Mouse (Mus musculus) neural tube, embryonic 11.5 days (tissue): ENCODE measurements at regions not wholly inside any gene's neighbourhood (a gene's known extent, or its start where the extent isn't known, plus 50 kb on each side); places are given as distances from the start of the nearest gene placed in this dataset.
A peak's percentile ranks its signal among the peaks of the same experiment; 100 is the strongest.

Experiments used
- ATAC-seq: fragments of 200-750 bp; cut with Nextera tagmentation; 2 replicates; pipeline ENCODE4 v1.8.0; 2017; ENCODE audit warnings: moderate number of reproducible peaks, mild to moderate bottlenecking, moderate TSS enrichment, moderate library complexity; ENCODE audit not compliant: insufficient read depth, low FRiP score, low TSS enrichment
- DNase-seq: peaks from one replicate; pipeline ENCODE4 v3.0.0-alpha.2; 2015; ENCODE audit warnings: low spot score
- H3K27ac ChIP-seq: fragments of 300-500 bp; sonication (generic); 2 replicates; pipeline ENCODE4 v1.5.1; 2014; ENCODE audit warnings: low read depth, mild to moderate bottlenecking, low read length
- H3K27me3 ChIP-seq: fragments of 300-500 bp; sonication (generic); 2 replicates; pipeline ENCODE4 v1.6.1; 2014; ENCODE audit warnings: mild to moderate bottlenecking, low read length, mixed read lengths; ENCODE audit not compliant: control insufficient read depth, insufficient read depth
- H3K36me3 ChIP-seq: fragments of 300-500 bp; sonication (generic); 2 replicates; pipeline ENCODE4 v1.6.1; 2014; ENCODE audit warnings: mild to moderate bottlenecking, low read length, moderate library complexity, mixed read lengths; ENCODE audit not compliant: control insufficient read depth, insufficient read depth
- H3K4me1 ChIP-seq: fragments of 300-500 bp; sonication (generic); 2 replicates; pipeline ENCODE4 v1.6.1; 2014; ENCODE audit warnings: low read length, mixed read lengths; ENCODE audit not compliant: control insufficient read depth, insufficient read depth
- H3K4me2 ChIP-seq: fragments of 300-500 bp; sonication (generic); 2 replicates; pipeline ENCODE4 v1.6.1; 2014; ENCODE audit warnings: low read depth, mild to moderate bottlenecking, moderate library complexity
- H3K4me3 ChIP-seq: fragments of 300-500 bp; sonication (generic); 2 replicates; pipeline ENCODE4 v1.5.1; 2014; ENCODE audit warnings: low read depth, low read length
- H3K9ac ChIP-seq: fragments of 300-500 bp; sonication (generic); 2 replicates; pipeline ENCODE4 v1.6.1; 2014; ENCODE audit warnings: mild to moderate bottlenecking, low read length
- H3K9me3 ChIP-seq: fragments of 300-500 bp; sonication (generic); 2 replicates; pipeline ENCODE4 v1.6.1; 2016; ENCODE audit warnings: low read length; ENCODE audit not compliant: control insufficient read depth
- WGBS: fragments of 180-500 bp; shearing (Covaris S2); extraction: QIAGEN DNeasy Blood & Tissue Kit; methylation state at CpG from one replicate; pipeline ENCODE4 v1.1.7; 2014; 5-methylcytosine and 5-hydroxymethylcytosine counted together

DNA sequence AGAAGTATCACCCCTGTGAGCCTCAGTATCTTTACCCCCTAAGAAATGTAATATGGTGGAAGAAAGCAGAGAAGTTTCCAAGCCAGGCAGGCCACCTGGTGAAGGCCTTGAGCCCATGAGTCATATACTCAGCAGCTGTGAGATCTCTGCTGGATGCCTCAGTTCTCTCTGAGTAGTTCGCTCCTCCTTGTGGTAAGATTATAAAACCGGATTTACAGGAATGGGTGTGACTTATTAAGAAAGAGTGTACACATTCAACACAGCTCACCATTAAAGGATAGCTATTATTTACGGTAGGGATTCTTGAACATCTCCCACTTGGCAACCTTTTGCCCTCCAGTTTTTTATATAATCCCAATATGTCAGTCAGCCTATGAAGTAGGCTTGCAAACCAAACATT, 165.2 kb upstream of the Chl1 start:
- Histone ChIP-seq H3K27me3 (no peaks in the 10 kb centered on the region), H3K36me3 (no peaks in the 10 kb centered on the region), H3K4me2 (no peak overlapping the region), H3K4me1 (no peaks in the 10 kb centered on the region), H3K4me3 (no peak overlapping the region), H3K9me3 (no peaks in the 10 kb centered on the region), H3K9ac (no peak overlapping the region), H3K27ac (no peak overlapping the region)
- DNase-seq (no peak), ATAC-seq (no peak)
- WGBS: 81% methylated on average over 3 of the region's 3 CpGs

DNA sequence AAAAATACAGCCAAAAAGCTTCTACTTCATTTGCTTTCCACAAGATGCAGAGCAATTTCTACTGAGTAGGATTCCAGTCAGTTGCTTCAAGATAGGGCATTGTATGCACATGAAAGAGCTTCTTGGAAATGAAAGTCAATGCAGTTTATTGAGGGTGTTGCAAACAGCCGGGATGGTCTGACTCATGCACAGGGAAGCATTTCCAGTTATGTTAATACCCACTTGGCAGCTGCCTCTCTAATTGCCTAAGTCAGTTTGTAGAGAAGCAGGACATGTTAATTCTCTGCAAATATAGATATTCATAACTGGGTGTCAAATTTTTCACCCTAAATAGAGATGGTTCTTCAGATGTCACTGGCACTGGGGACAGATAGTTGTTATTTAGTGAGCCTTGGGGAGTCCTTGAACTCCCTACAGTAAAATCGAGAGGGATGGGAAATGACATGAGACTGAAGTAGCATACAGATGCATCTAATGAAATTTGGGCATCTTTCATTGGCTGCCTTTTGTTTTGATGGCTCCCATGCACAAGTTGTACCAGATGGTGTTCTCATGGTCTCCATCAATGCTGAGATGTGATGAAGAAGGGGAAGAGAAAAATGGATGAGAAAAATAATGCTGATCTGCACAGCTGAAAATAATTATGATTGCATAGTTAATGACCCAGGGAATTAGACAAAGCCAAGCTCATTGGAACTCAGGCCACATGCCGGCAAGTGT, 157.8 kb upstream of the Chl1 start:
- 0 out of 2 replicates have a peak, but pooled peaks have one; percentile 13 for ATAC-seq
- no peak overlapping the region for H3K27ac ChIP-seq
- peak; percentile 15 for DNase-seq

DNA sequence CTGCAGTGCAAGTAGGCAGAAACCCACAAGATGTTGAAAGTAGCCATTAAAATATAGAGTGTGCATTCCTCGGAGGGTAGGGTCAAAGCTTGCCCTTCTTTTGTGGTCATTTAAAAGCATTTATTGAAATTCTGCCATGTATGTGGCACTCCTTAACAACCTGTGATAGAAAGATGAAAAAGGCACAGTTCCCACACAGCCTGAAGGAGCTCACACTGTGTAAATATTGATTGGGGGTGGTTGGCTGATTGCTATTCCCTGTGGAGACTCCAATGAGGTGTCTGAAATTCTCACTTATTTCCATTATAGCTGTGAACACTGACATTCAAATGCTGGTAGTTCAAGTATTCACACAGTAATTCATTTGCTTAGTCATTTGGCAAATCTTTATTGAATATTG, 157.0 kb upstream of the Chl1 start:
- H3K27ac ChIP-seq: no peak overlapping the region
- no peaks in the 10 kb centered on the region for H3K4me1 ChIP-seq
- no peaks in the 10 kb centered on the region for H3K27me3 ChIP-seq
- no peaks in the 10 kb centered on the region for H3K36me3 ChIP-seq
- H3K9me3 ChIP-seq: no peaks in the 10 kb centered on the region
- DNase-seq: no peak
- WGBS: 74% methylated on average over 1 of the region's 1 CpGs
- no peak for ATAC-seq
- H3K4me3 ChIP-seq: no peak overlapping the region
- no peak overlapping the region for H3K4me2 ChIP-seq
- no peak overlapping the region for H3K9ac ChIP-seq

More for the DNA sequence above, 157.8 kb upstream of the Chl1 start:
- no peaks in the 10 kb centered on the region for H3K27me3 ChIP-seq
- H3K9ac ChIP-seq: no peak overlapping the region
- H3K4me1 ChIP-seq: no peaks in the 10 kb centered on the region
- H3K4me2 ChIP-seq: no peak overlapping the region
- no peak overlapping the region for H3K4me3 ChIP-seq
- 70% methylated on average over 3 of the region's 3 CpGs for WGBS
- H3K36me3 ChIP-seq: no peaks in the 10 kb centered on the region
- H3K9me3 ChIP-seq: no peaks in the 10 kb centered on the region

DNA sequence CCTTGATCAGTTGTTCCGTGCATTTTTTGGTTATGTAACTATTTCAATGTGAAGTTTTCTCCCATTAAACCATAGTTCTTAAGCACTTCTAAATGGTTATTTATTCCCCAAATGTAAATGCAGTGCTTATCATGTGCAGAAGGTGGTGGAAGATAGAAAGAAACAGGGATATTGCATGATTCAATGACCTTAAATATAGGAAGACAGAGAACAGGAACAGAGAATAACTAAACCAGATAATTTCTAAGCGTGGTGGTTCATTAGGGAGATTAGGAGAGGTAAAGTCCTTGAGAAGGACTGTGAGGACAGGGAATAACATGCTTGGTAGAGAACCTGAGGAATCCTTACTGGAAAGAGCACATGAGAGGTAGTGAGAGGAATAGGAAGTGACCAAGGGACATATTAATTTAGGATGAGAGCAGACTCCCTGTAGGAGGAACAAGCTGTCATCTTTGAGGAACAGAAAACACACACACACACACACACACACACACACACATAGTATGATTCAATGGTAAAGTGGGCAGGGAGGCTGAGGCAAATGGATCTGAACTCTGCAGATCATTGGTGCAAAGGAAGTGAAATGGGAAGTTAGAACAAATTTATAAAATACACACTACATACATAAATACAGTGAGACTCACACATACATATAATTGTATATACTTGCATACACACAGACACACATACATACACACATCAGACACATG, 143.4 kb upstream of the Chl1 start:
- Histone ChIP-seq H3K9ac (no peak overlapping the region), H3K36me3 (no peaks in the 10 kb centered on the region), H3K4me1 (no peaks in the 10 kb centered on the region), H3K4me3 (no peak overlapping the region), H3K27ac (no peak overlapping the region), H3K9me3 (no peaks in the 10 kb centered on the region), H3K27me3 (no peaks in the 10 kb centered on the region), H3K4me2 (no peak overlapping the region)
- ATAC-seq (no peak), DNase-seq (no peak)
- WGBS: 85% methylated on average over 2 of the region's 2 CpGs

DNA sequence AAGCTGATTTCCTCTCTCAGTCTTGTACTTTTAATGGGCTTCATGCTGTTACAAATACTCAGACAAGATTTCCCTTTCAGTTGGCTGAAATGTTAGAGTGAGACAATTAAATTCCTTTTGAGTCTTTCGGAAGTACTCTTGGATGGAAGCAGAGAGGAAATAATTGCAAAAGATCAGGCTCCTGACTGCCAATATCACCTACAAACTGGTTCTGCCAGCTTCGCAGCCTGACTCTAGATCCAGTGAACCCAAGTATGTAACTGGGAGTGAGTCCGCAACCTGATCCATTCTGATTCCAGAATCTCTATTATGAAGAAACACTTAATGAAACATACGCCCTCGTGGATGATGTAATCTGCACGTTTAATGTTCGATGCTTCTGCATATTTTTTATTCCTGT, 135.4 kb upstream of the Chl1 start:
- H3K36me3 ChIP-seq: no peaks in the 10 kb centered on the region
- no peak overlapping the region for H3K9ac ChIP-seq
- DNase-seq (no peak), ATAC-seq (no peak)
- H3K27me3 ChIP-seq: no peaks in the 10 kb centered on the region
- H3K4me2 ChIP-seq: no peak overlapping the region
- no peak overlapping the region for H3K27ac ChIP-seq
- WGBS: 89% methylated on average over 7 of the region's 7 CpGs
- H3K4me3 ChIP-seq: no peak overlapping the region
- H3K9me3 ChIP-seq: no peaks in the 10 kb centered on the region
- no peaks in the 10 kb centered on the region; the same call in 1 of the 2 replicates for H3K4me1 ChIP-seq

DNA sequence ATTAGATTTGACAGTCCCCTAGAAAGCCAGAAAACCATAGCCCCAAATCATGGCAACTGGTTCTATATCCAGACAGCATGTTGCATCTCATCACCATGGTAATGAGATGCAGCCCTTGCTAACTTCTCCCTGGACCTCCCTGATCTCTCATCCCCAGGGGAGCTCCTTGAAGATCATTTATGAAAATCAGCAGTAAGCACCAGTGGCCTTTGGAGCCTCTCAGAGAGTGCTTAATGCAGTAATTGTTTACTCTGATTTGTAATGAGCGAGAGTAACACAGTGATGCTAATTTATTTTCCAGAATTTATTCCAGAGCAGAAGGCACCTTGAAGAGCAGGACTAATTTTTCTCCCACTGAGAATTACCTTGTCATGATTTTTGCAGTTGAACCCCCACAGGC, 133.1 kb upstream of the Chl1 start:
- H3K9ac ChIP-seq: no peak overlapping the region
- no peaks in the 10 kb centered on the region for H3K36me3 ChIP-seq
- no peaks in the 10 kb centered on the region for H3K27me3 ChIP-seq
- no peak overlapping the region for H3K4me3 ChIP-seq
- no peaks in the 10 kb centered on the region; the same call in 1 of the 2 replicates for H3K4me1 ChIP-seq
- ATAC-seq: no peak
- H3K4me2 ChIP-seq: no peak overlapping the region
- DNase-seq: peak; percentile 33
- H3K9me3 ChIP-seq: no peaks in the 10 kb centered on the region
- WGBS: 61% methylated on average over 1 of the region's 1 CpGs
- H3K27ac ChIP-seq: 0 out of 2 replicates have a peak overlapping the region, but pooled peaks have one; percentile 1

DNA sequence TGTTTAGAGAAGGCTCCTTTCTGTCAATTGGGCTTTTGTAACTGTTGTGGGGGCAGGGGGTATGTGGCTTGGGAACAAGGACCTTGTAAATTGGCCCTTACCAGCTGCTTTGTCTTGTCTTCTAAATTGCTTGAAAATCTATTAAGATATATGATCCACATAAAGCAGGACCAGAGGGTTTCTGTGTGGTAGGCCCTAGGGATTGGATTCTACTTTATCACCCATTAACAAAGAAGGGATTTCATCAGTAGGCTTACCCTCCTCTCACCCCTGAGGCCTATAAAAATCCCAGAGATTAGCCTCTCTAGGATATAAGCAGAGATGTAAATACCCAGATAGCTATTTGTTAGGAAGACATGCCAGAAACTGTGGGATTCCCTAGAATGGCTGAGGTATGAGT, 132.3 kb upstream of the Chl1 start:
- DNase-seq: peak; percentile 19

DNA sequence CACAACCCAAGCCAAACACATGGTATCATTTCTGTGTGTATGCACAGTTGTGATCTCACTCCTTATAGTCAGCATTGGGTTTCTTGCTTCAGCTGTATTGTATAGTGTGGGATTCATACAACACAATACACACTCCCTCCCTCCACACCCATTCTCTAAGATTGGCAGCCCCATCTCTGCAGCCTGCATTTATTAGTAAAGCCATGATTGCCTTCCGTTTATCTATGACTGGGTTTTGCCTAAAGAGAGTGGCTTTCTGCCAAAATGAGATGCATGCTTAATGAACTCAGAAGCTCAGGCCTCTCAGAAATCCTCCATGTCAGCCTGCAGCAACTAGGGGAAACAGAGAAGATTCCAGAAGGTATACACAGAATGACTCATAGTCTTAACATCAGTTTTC, 129.4 kb upstream of the Chl1 start:
- no peak for ATAC-seq
- no peak overlapping the region for H3K9ac ChIP-seq
- H3K9me3 ChIP-seq: no peaks in the 10 kb centered on the region
- DNase-seq: no peak
- H3K4me3 ChIP-seq: no peak overlapping the region
- no peaks in the 10 kb centered on the region for H3K36me3 ChIP-seq
- H3K4me2 ChIP-seq: no peak overlapping the region
- no peaks in the 10 kb centered on the region; the same call in 1 of the 2 replicates for H3K4me1 ChIP-seq
- no peaks in the 10 kb centered on the region for H3K27me3 ChIP-seq
- WGBS: 70% methylated on average over 1 of the region's 1 CpGs
- no peak overlapping the region for H3K27ac ChIP-seq

More for the DNA sequence above, 132.3 kb upstream of the Chl1 start:
- Histone ChIP-seq H3K27ac (0 out of 2 replicates have a peak overlapping the region, but pooled peaks have one; percentile 1), H3K9ac (no peak overlapping the region), H3K27me3 (no peaks in the 10 kb centered on the region), H3K4me2 (no peak overlapping the region), H3K36me3 (no peaks in the 10 kb centered on the region), H3K4me3 (no peak overlapping the region), H3K4me1 (no peaks in the 10 kb centered on the region; the same call in 1 of the 2 replicates), H3K9me3 (no peaks in the 10 kb centered on the region)
- peak; percentile 73 for ATAC-seq

DNA sequence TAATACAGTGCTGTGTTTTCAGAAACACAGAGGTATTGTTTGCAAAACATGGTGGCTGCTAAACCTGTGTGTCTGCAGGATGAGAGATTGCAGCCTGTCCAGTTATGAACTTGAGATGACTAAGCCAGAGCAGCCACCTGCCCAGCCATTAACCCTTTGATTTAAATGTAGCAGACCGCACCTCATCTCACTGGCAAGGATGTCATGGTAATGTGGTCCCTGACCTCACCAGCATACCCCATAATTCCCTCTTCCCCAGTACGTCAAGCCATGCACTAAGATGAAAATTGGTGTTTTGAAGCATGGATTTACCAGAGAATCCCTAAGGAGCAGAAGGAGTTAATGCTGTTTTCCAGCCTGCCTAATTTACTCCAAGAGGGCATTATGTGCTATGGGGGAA, 128.5 kb upstream of the Chl1 start:
- Histone ChIP-seq H3K4me1 (no peaks in the 10 kb centered on the region; the same call in 1 of the 2 replicates), H3K27me3 (no peaks in the 10 kb centered on the region), H3K9ac (no peak overlapping the region), H3K9me3 (no peaks in the 10 kb centered on the region), H3K36me3 (no peaks in the 10 kb centered on the region), H3K4me2 (no peak overlapping the region), H3K4me3 (no peak overlapping the region), H3K27ac (peak overlapping the region; percentile 60; the same call in 1 of the 2 replicates)
- 62% methylated on average over 2 of the region's 2 CpGs for WGBS
- DNase-seq (no peak), ATAC-seq (no peak)
